Mouse (Mus musculus): ENCODE results near the gene Ttll5. TPM values are rescaled to one million over a fixed set of nuclear protein-coding genes. Genes with fewer than 3 reads are reported as not detected.

The Ttll5 gene
- polyA plus RNA-seq (2017; shearing (Covaris generic)): 14.0 TPM

DNA sequence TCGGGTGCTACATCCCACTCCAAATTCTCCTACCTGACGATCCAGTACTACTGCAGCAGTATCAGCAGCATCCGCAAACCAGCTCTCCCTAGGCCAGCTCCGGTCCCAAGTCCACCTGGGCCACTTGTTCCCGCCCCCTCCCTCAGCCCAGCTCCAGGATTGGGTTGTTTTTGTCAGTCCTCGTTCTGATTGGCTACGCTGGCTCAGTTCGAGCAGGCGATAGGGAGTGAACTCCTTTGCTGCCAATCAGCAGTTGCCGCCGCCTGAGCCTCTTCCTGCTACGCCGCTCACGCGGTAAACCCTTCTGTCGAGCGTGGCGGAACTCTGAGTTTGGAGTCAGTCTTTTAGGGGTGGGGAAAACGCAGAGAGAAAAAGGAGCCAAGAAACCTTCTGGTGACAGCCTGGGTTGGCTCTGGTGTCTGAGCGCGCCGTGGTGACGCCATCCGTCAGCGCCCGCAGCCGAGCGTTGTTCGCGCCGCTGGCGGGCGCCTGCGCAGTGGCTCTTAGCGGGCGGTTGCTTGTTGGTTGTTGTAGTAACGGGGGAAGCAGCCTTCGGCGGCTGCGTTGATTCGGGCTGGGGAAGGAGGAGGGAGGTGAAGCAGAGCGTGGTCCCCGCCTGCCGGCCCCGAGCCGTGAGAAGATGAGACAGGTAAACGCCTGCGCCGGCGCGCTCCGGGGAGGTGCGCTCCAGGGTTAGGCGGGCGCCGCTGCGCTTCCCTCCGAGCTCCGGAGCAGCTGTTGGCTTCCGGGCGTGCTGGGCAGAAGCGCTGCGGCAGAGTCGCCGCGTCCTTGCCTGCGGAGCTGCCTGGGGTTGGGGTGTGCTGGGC lies at the start of gene Ttll5, which contains the start of gene Erg28:
Gene Ttll5 (plus strand): TSS at position 222 of the 827 bp plus-strand sequence.
Gene Erg28 (minus strand): TSS at position 113 of the 827 bp plus-strand sequence.

DNA sequence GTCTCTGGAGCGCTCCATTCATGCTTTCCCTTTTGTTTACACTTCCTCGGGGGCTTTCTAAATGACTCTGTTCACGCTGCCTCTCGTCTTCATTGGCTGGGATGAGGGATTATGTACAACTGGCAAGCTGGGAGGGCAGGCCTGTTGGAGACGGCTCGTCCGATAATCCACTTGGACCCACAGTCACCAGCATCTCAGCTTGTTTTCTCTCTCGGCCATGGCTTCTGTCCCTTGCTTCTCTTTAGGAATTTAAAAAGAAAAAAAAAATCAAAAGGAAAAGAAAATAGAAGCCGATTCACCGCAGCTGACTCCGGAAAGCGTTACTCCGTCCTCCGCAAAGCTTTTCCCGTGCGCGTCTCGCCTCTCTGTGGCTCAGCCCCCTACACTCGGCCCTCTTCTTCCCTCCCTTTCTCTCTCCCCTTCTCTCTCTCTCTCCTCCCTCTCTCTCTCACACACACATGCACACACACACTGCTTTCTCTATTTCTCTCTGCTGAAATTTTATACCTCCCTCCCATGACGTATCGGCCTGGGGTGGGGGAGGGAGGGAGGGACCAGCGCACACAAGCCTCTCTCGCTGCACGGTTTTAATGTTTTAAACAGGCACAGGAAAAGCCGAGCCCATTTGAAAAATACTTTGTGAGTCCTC lies 254.2 kb downstream of the Ttll5 start, which contains the start of gene Tgfb3:
Gene Tgfb3 (minus strand): TSS at position 489 of the 649 bp plus-strand sequence.

DNA sequence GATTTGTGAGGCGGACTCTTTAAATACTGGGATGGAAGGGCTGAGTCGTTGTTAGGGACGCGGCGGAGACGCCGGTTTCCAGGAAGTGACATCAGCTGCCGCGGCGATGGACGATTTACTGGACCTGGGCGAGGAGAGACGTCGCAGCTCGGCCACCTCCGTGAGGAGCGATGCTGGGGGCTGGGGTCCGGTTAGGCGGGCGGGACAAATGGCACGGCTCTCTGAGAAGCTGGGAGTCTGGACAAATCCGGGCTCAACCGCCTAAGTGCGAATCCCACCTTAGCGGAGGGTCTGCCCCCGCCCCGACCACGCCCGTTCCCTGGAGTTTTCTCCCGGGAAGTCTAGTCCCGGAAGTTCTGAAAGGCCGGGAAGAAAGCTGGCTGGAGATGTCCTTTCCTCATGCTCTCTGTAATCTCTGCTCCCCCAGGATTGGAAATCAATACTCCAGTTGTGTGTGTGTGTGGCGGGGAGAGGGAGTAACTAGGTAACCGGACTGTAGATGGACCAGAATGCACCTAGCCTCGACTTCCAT lies 258.1 kb downstream of the Ttll5 start, which contains the start of gene Ift43:
Gene Ift43 (plus strand): TSS at position 61 of the 532 bp plus-strand sequence.

Other genes starting within 250 kb of the Ttll5 start
- gene Jdp2, start 225.6 kb upstream of the Ttll5 start, polyA plus RNA-seq (2017; shearing (Covaris generic)): 0.87 TPM
- 244 TPM for gene Batf, start 138.0 kb upstream of the Ttll5 start, polyA plus RNA-seq (2017; shearing (Covaris generic))
- gene Flvcr2, start 78.1 kb upstream of the Ttll5 start, polyA plus RNA-seq (2017; shearing (Covaris generic)): 0.60 TPM
- 121 TPM for gene Erg28, start 109 bp upstream of the Ttll5 start, polyA plus RNA-seq (2017; shearing (Covaris generic))

Measured in CD4-positive, CD25-positive, alpha-beta regulatory T cell, adult 9 weeks (primary cell).